Mouse (Mus musculus): ENCODE data around the gene Ucn2.

GRCm38 (mm10) chr9:108949967-108950728 lies 35.7 kb upstream of the Ucn2 start:
- TF ChIP-seq CTCF (IDR thresholded peaks at IDR 0.05; ENCODE audit: low read depth, low read length) = no peak
- no peak for TF ChIP-seq POLR2AphosphoS5 (IDR thresholded peaks at IDR 0.05; ENCODE audit: insufficient replicate concordance, low read depth, low read length)
